Mouse (Mus musculus): ENCODE data around the gene Zbtb26. TPM values are rescaled to one million over a fixed set of nuclear protein-coding genes. Genes with fewer than 3 reads are reported as not detected.

Gene Zbtb26
- total and polyA plus RNA-seq, 2 experiments from 2014 or later: 2.5 to 15.1 TPM

GRCm38 (mm10) chr2:37430593-37431464, 12.1 kb downstream of the Zbtb26 start:
- DNase-seq (ENCODE audit: low spot score) (peak; percentile 97), ATAC-seq (ENCODE audit: low FRiP score) (peak; percentile 95)
- 1% methylated on average over 38 of the region's 38 CpGs for WGBS
- Histone ChIP-seq H3K9ac (replicated peaks; ENCODE audit: low read length, poor library complexity, severe bottlenecking) (peak overlapping the region; percentile 86), H3K27ac (ENCODE audit: low read depth, low read length) (peak overlapping the region; percentile 99), H3K4me2 (ENCODE audit: low read depth, low read length, poor library complexity, severe bottlenecking) (peak overlapping the region; percentile 86), H3K36me3 (ENCODE audit: insufficient read depth, low read length) (peaks cover 6% of the 10 kb centered on the region; the same call in 1 of the 2 replicates), H3K4me3 (ENCODE audit: low read depth, low read length) (peak overlapping the region; percentile 69), H3K9me3 (ENCODE audit: low read length) (no peaks in the 10 kb centered on the region), H3K27me3 (ENCODE audit: insufficient read depth, low read length) (no peaks in the 10 kb centered on the region), H3K4me1 (ENCODE audit: insufficient read depth, low read length) (0 out of 2 replicates have a peak, but pooled peaks cover 5% of the 10 kb centered on the region)
- TF ChIP-seq CTCF (IDR thresholded peaks at IDR 0.05): no peak; the same call in 1 of the 2 replicates

- H3K9ac ChIP-seq (replicated peaks; ENCODE audit: low read length, poor library complexity, severe bottlenecking): no peak overlapping the region
- ATAC-seq (ENCODE audit: low FRiP score): no peak
- WGBS: 35% methylated on average over 3 of the region's 3 CpGs
These were observed 19.3 kb downstream of the Zbtb26 start for GRCm38 (mm10) chr2:37423671-37424070.

DNA sequence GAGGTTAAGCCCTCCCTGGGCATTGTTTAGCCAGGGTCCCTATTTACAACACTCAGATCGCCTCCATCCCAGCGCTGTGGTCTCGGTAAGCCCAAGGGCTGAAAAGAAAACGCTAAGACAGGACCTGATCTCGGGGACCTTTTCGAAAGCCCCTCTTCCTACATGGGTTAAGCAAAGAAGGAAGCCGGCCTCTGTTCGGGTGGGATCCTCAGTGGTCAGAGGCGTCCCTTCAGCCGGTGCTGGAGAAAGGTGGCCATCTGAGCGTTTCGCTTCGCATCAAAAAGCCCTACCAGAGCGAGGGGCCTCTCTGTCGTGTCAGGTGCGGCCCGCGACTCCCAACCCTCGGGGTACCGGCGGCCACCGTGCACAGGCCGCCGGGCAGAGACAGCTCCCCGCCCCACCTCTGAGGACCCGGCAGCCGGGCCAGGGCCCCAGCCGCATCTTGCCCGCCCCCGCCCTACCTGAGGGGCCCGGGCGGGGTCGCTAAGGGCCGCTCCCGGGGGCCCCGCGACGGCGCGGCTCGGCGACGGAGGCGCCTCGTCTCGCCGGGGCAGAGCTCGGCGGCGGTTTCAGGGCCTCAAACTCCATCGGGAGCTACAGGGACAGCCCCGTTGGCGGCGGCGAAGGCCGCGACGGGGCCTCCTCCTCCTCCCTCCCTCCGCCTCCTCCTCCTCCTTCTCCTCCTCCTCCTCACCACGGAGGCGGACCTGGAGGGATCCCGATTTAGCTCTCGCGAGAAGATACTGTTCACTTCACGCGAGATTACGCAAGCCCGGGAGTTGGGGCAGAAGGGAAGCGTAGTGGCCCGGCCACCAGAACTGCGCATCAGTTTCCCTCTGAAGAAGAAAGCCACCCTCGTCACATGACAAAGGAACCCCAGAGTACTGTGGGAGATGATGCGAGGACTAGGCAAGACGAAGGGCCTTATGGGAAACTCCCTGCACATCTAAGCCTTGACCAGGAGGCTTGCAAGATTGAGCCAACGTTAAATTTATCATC, 20.3 kb downstream of the Zbtb26 start, which contains the start of gene Rc3h2:
Gene Rc3h2 (minus strand): TSS at position 598 of the 999 bp plus-strand sequence.
- H3K9ac ChIP-seq (replicated peaks; ENCODE audit: low read length, poor library complexity, severe bottlenecking): peak within 1 kb of the TSS; percentile 98
- ATAC-seq (ENCODE audit: low FRiP score) (peak; percentile 99), DNase-seq (ENCODE audit: low spot score) (peak; percentile 98)
- no peaks in the 10 kb centered on the region for H3K9me3 ChIP-seq (ENCODE audit: low read length)
- H3K4me1 ChIP-seq (ENCODE audit: insufficient read depth, low read length): peaks cover 3% of the 10 kb centered on the region; the same call in 1 of the 2 replicates
- peak within 1 kb of the TSS; percentile 96 for H3K27ac ChIP-seq (ENCODE audit: low read depth, low read length)
- H3K4me2 ChIP-seq (ENCODE audit: low read depth, low read length, poor library complexity, severe bottlenecking): peak within 1 kb of the TSS; percentile 65
- peak within 1 kb of the TSS; percentile 98 for H3K4me3 ChIP-seq (ENCODE audit: low read depth, low read length)
- 0 out of 2 replicates have a peak, but pooled peaks cover 1% of the 10 kb centered on the region for H3K36me3 ChIP-seq (ENCODE audit: insufficient read depth, low read length)
- no peaks in the 10 kb centered on the region for H3K27me3 ChIP-seq (ENCODE audit: insufficient read depth, low read length)
- WGBS: under 1% methylated on average over 42 of the region's 75 CpGs
- TF ChIP-seq CTCF (IDR thresholded peaks at IDR 0.05): no peak

More at GRCm38 (mm10) chr2:37423671-37424070, 19.3 kb downstream of the Zbtb26 start:
- Histone ChIP-seq H3K27me3 (ENCODE audit: insufficient read depth, low read length) (no peaks in the 10 kb centered on the region), H3K36me3 (ENCODE audit: insufficient read depth, low read length) (peaks cover 3% of the 10 kb centered on the region; the same call in 1 of the 2 replicates), H3K27ac (ENCODE audit: low read depth, low read length) (no peak overlapping the region), H3K4me2 (ENCODE audit: low read depth, low read length, poor library complexity, severe bottlenecking) (no peak overlapping the region), H3K9me3 (ENCODE audit: low read length) (no peaks in the 10 kb centered on the region), H3K4me1 (ENCODE audit: insufficient read depth, low read length) (peaks cover 3% of the 10 kb centered on the region; the same call in 1 of the 2 replicates), H3K4me3 (ENCODE audit: low read depth, low read length) (no peak overlapping the region)
- no peak for TF ChIP-seq CTCF (IDR thresholded peaks at IDR 0.05)
- no peak for DNase-seq (ENCODE audit: low spot score)

DNA sequence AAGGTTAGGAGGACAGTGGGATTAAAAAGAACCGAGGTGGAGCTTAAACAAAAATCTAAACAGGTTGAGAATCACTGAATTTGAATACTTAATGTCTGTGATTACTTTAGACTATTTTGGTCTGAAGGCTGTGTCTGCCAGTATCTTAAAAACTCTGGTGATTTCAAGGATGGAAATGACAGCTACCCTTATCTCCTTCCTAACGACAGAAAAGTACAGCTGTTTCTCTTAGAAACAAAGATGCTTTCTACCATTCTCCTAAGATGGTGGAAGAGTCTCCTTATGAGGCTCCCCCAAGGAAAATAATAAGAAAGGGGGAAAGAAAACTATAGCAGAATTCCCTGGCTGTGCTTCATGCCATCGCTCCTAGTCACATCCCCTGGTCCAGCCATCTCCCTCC, 21.0 kb downstream of the Zbtb26 start:
- H3K9me3 ChIP-seq (ENCODE audit: low read length): no peaks in the 10 kb centered on the region
- H3K9ac ChIP-seq (replicated peaks; ENCODE audit: low read length, poor library complexity, severe bottlenecking): peak overlapping the region; percentile 98
- peaks cover 3% of the 10 kb centered on the region; the same call in 1 of the 2 replicates for H3K4me1 ChIP-seq (ENCODE audit: insufficient read depth, low read length)
- H3K27ac ChIP-seq (ENCODE audit: low read depth, low read length): peak overlapping the region; percentile 96
- peak overlapping the region; percentile 65 for H3K4me2 ChIP-seq (ENCODE audit: low read depth, low read length, poor library complexity, severe bottlenecking)
- TF ChIP-seq CTCF (IDR thresholded peaks at IDR 0.05): no peak
- no peaks in the 10 kb centered on the region for H3K36me3 ChIP-seq (ENCODE audit: insufficient read depth, low read length)
- ATAC-seq (ENCODE audit: low FRiP score) (no peak), DNase-seq (ENCODE audit: low spot score) (no peak)
- H3K4me3 ChIP-seq (ENCODE audit: low read depth, low read length): peak overlapping the region; percentile 98
- 3% methylated on average over 3 of the region's 3 CpGs for WGBS
- no peaks in the 10 kb centered on the region for H3K27me3 ChIP-seq (ENCODE audit: insufficient read depth, low read length)

DNA sequence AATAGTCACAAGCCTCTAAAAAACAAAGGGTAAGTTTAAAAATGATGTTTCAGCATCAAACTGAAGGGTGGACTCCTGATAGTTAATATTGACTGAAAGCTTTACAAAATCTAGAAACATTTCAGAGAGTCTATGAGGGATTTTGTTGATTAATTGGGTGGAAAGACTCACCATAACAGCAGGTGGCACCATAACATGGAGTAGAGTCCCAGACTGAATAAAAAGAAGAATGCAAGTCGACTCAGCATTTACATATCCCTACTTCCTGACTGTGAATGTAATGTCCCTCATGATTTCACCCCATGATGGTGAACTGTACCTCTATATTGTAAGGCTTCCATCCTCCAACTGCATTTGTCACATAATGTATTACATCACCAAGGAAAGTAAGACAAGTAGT, 47.4 kb downstream of the Zbtb26 start:
- Histone ChIP-seq H3K9ac (replicated peaks; ENCODE audit: low read length, poor library complexity, severe bottlenecking) (no peak overlapping the region), H3K4me2 (ENCODE audit: low read depth, low read length, poor library complexity, severe bottlenecking) (no peak overlapping the region), H3K4me3 (ENCODE audit: low read depth, low read length) (no peak overlapping the region), H3K36me3 (ENCODE audit: insufficient read depth, low read length) (peaks cover 18% of the 10 kb centered on the region; the same call in 1 of the 2 replicates), H3K4me1 (ENCODE audit: insufficient read depth, low read length) (no peaks in the 10 kb centered on the region), H3K9me3 (ENCODE audit: low read length) (no peaks in the 10 kb centered on the region), H3K27ac (ENCODE audit: low read depth, low read length) (no peak overlapping the region), H3K27me3 (ENCODE audit: insufficient read depth, low read length) (no peaks in the 10 kb centered on the region)
- no peak for ATAC-seq (ENCODE audit: low FRiP score)
- TF ChIP-seq CTCF (IDR thresholded peaks at IDR 0.05): peak; percentile 47
- DNase-seq (ENCODE audit: low spot score): no peak
- WGBS: 51% methylated on average over 1 of the region's 1 CpGs
